In genomic region chr2:170002594-170003504, GRCm38 (mm10) we compare ENCODE assay signal across 8 mouse cellular contexts.
A peak's percentile ranks its signal among the peaks of the same experiment; 100 is the strongest.
DNase-seq lines count a peak whose midpoint lies in the region; ATAC-seq lines count a peak whose summit lies in the region.

No protein-coding gene starts in this region.

- H3K9ac ChIP-seq in embryonic facial prominence, embryonic 15.5 days = no peak overlapping the region
- H3K9ac ChIP-seq in liver, embryonic 16.5 days (ENCODE audit: low read depth, low read length) = peak overlapping the region; percentile 34; the same call in 1 of the 2 replicates

- no peaks in the 10 kb centered on the region for H3K36me3 ChIP-seq in embryonic facial prominence, embryonic 15.5 days
- no peaks in the 10 kb centered on the region for H3K36me3 ChIP-seq in liver, embryonic 16.5 days (ENCODE audit: control insufficient read depth, insufficient read depth)

- DNase-seq in retina, postnatal 1 day = peak; percentile 58
- no peak for DNase-seq in retina, embryonic 14.5 days (ENCODE audit: low spot score)
- peak; percentile 50 for DNase-seq in kidney, postnatal 10 days
- DNase-seq in right cerebral cortex, postnatal 10 days (ENCODE audit: low spot score in 2 of 2) = peak; percentile 59 to 63
- DNase-seq in natural killer cell, adult 2 months (ENCODE audit: low spot score in 2 of 2) = no peak
- no peak for DNase-seq in ovary, postnatal 14 days (ENCODE audit: low spot score)

- 0 out of 2 replicates have a peak overlapping the region, but pooled peaks have one; percentile 8 for H3K4me2 ChIP-seq in embryonic facial prominence, embryonic 15.5 days (replicated peaks)
- peak overlapping the region; percentile 36 for H3K4me2 ChIP-seq in liver, embryonic 16.5 days (ENCODE audit: low read depth, low read length)

- no peak for ATAC-seq in embryonic facial prominence, embryonic 15.5 days (ENCODE audit: insufficient number of reproducible peaks, low FRiP score, low TSS enrichment, low read depth)
- ATAC-seq in liver, embryonic 16.5 days (ENCODE audit: low read depth) = peak; percentile 62

- no peaks in the 10 kb centered on the region for H3K27me3 ChIP-seq in embryonic facial prominence, embryonic 15.5 days
- no peaks in the 10 kb centered on the region for H3K27me3 ChIP-seq in liver, embryonic 16.5 days (ENCODE audit: control insufficient read depth, insufficient read depth, low read depth, low read length)

- H3K9me3 ChIP-seq in embryonic facial prominence, embryonic 15.5 days (replicated peaks) = no peaks in the 10 kb centered on the region
- H3K9me3 ChIP-seq in liver, embryonic 16.5 days (replicated peaks; ENCODE audit: control insufficient read depth, low read length) = no peaks in the 10 kb centered on the region

- peaks cover 30% of the 10 kb centered on the region for H3K4me1 ChIP-seq in embryonic facial prominence, embryonic 15.5 days
- H3K4me1 ChIP-seq in liver, embryonic 16.5 days (ENCODE audit: control insufficient read depth, low read depth, low read length) = no peaks in the 10 kb centered on the region

- 55% methylated on average over 25 of the region's 25 CpGs for WGBS in embryonic facial prominence, embryonic 15.5 days
- 60% methylated on average over 25 of the region's 25 CpGs for WGBS in liver, embryonic 16.5 days (ENCODE audit: insufficient replicate concordance)

- H3K4me3 ChIP-seq in embryonic facial prominence, embryonic 15.5 days (replicated peaks) = no peak overlapping the region
- H3K4me3 ChIP-seq in liver, embryonic 16.5 days (ENCODE audit: low read depth, low read length) = 0 out of 2 replicates have a peak overlapping the region, but pooled peaks have one; percentile 11

- 0 out of 2 replicates have a peak overlapping the region, but pooled peaks have one; percentile 44 for H3K27ac ChIP-seq in embryonic facial prominence, embryonic 15.5 days (replicated peaks)
- peak overlapping the region; percentile 71 for H3K27ac ChIP-seq in liver, embryonic 16.5 days (ENCODE audit: low read length)

Comparison
In these comparisons a context has a peak if more than half of its experiments do, and no peak if none do; other contexts are left out.
1. DNase-seq: peak in retina, postnatal 1 day (single experiment), kidney, postnatal 10 days (single experiment) and right cerebral cortex, postnatal 10 days (2 of 2); none in retina, embryonic 14.5 days (single experiment), natural killer cell, adult 2 months (0 of 2) and ovary, postnatal 14 days (single experiment).